22 mouse cellular contexts compared by ENCODE assay signal in genomic region chr9:105771380-105771779, GRCm38 (mm10). TPM values are rescaled to one million over a fixed set of nuclear protein-coding genes. Genes with fewer than 3 reads are reported as not detected.
DNase-seq lines count a peak whose midpoint lies in the region; ATAC-seq and TF ChIP-seq lines count a peak whose summit lies in the region.
"Had no signal": no experiment of that assay in that cellular context is flagged by ENCODE, and none has a peak within 500 bp of the region (broad histone marks: within the 10 kb centered on the region; RNA-seq: fewer than 3 reads in every experiment).

No protein-coding gene starts in this region.

- 73% methylated on average over 3 of the region's 3 CpGs for WGBS in kidney, embryonic 15.5 days
- 44% methylated on average over 3 of the region's 3 CpGs for WGBS in lung, embryonic 15.5 days
- WGBS in lung, adult 2 months = 17% methylated on average over 3 of the region's 3 CpGs

- H3K9ac ChIP-seq in kidney, embryonic 15.5 days = no peak overlapping the region
- no peak overlapping the region for H3K9ac ChIP-seq in lung, embryonic 15.5 days
- H3K9ac ChIP-seq: forebrain, embryonic 13.5 days; heart, embryonic 13.5 days had no signal

- no peak for TF ChIP-seq POLR2A in lung, adult 2 months (IDR thresholded peaks at IDR 0.05; ENCODE audit: borderline replicate concordance, extremely low read depth, low read depth, low read length)

- peaks cover 20% of the 10 kb centered on the region for H3K4me1 ChIP-seq in kidney, embryonic 15.5 days
- H3K4me1 ChIP-seq in lung, embryonic 15.5 days = peaks cover 27% of the 10 kb centered on the region
- H3K4me1 ChIP-seq in lung, adult 2 months (ENCODE audit: control insufficient read depth, insufficient read depth, low read length) = peaks cover 4% of the 10 kb centered on the region; the same call in 1 of the 2 replicates
- H3K4me1 ChIP-seq: forebrain, embryonic 13.5 days had no signal

- no peak overlapping the region for H3K4me3 ChIP-seq in kidney, embryonic 15.5 days (replicated peaks)
- no peak overlapping the region for H3K4me3 ChIP-seq in lung, embryonic 15.5 days
- no peak overlapping the region for H3K4me3 ChIP-seq in lung, adult 2 months (replicated peaks; ENCODE audit: extremely low read depth, low read depth, low read length)
- H3K4me3 ChIP-seq: forebrain, embryonic 10.5 days; forebrain, embryonic 13.5 days; heart, adult 2 months; heart, embryonic 10.5 days; heart, embryonic 13.5 days had no signal

- H3K36me3 ChIP-seq in kidney, embryonic 15.5 days = no peaks in the 10 kb centered on the region
- H3K36me3 ChIP-seq in lung, embryonic 15.5 days = no peaks in the 10 kb centered on the region
- H3K36me3 ChIP-seq: forebrain, embryonic 10.5 days; G1E; heart, embryonic 10.5 days; heart, embryonic 13.5 days had no signal

- DNase-seq in kidney, adult 8-10 months = peak; percentile 18 to 31
- DNase-seq in kidney, postnatal 25 days = peak; percentile 32 to 42
- no peak for DNase-seq in kidney, postnatal 10 days
- no peak for DNase-seq in lung, adult 2 months
- peak; percentile 51 for DNase-seq in lung, postnatal 36 days
- no peak for DNase-seq in lung, postnatal 14 days
- DNase-seq: B cell, adult 2 months; cerebellum, adult 18-20 months; cerebellum, adult 9-10 months; gastrocnemius, postnatal 10 days; gastrocnemius, postnatal 36 days; heart, postnatal 14 days had no signal

- no peak for ATAC-seq in kidney, embryonic 15.5 days (replicated peaks; ENCODE audit: low FRiP score)
- no peak for ATAC-seq in lung, embryonic 15.5 days (ENCODE audit: borderline replicate concordance, extremely low read depth, low FRiP score, low TSS enrichment)
- ATAC-seq: forebrain, embryonic 13.5 days; forebrain, embryonic 16.5 days; Patski had no signal

- no peak overlapping the region for H3K27ac ChIP-seq in kidney, embryonic 15.5 days
- H3K27ac ChIP-seq in lung, embryonic 15.5 days = peak overlapping the region; percentile 15; the same call in 1 of the 2 replicates
- H3K27ac ChIP-seq: forebrain, embryonic 13.5 days; heart, adult 2 months; heart, embryonic 10.5 days had no signal

- no peak for TF ChIP-seq CTCF in lung, adult 2 months (IDR thresholded peaks at IDR 0.05; ENCODE audit: insufficient read depth, low read length)

- no peak overlapping the region for H3K4me2 ChIP-seq in kidney, embryonic 15.5 days
- no peak overlapping the region for H3K4me2 ChIP-seq in lung, embryonic 15.5 days
- H3K4me2 ChIP-seq: forebrain, embryonic 13.5 days; heart, embryonic 13.5 days had no signal

- H3K9me3 ChIP-seq in kidney, embryonic 15.5 days (replicated peaks) = no peaks in the 10 kb centered on the region
- H3K9me3 ChIP-seq in lung, embryonic 15.5 days = no peaks in the 10 kb centered on the region
- H3K9me3 ChIP-seq: forebrain, embryonic 10.5 days; forebrain, embryonic 13.5 days; heart, embryonic 10.5 days; heart, embryonic 13.5 days had no signal

- no peaks in the 10 kb centered on the region for H3K27me3 ChIP-seq in kidney, embryonic 15.5 days
- H3K27me3 ChIP-seq in lung, embryonic 15.5 days = no peaks in the 10 kb centered on the region
- H3K27me3 ChIP-seq: forebrain, embryonic 13.5 days; heart, embryonic 13.5 days; Patski had no signal

RNA-seq across cellular contexts. Expression of gene Col6a6, which starts 56.6 kb away (rescaled TPM):
- 1.2 and 2.0 TPM in 2 replicates for polyA plus RNA-seq in kidney, embryonic 15.5 days (2015; fragmentation: Nextera tagmentation; extraction: Ambion mirVana)
- 0.88 and 1.2 TPM in 2 replicates for polyA plus RNA-seq in lung, embryonic 15.5 days (2015; fragmentation: Nextera tagmentation; extraction: Ambion mirVana)
- polyA plus RNA-seq in lung, adult 2 months (2012; rRNA removed) = 0.24 and 0.36 TPM in 2 replicates
- polyA plus RNA-seq: G1E, Patski had no signal

Comparison
In these comparisons a context has a peak if more than half of its experiments do, and no peak if none do; other contexts are left out.
1. DNase-seq: peak in kidney, adult 8-10 months (2 of 2), kidney, postnatal 25 days (2 of 2) and lung, postnatal 36 days (single experiment); none in kidney, postnatal 10 days (single experiment), lung, adult 2 months (single experiment) and lung, postnatal 14 days (single experiment).